Mouse (Mus musculus): ENCODE results near the gene Ccdc50.

The Ccdc50 gene

GRCm38 (mm10) chr16:27395251-27396037 lies 6.8 kb downstream of the Ccdc50 start:
- no peak for DNase-seq (ENCODE audit: low spot score)

DNA sequence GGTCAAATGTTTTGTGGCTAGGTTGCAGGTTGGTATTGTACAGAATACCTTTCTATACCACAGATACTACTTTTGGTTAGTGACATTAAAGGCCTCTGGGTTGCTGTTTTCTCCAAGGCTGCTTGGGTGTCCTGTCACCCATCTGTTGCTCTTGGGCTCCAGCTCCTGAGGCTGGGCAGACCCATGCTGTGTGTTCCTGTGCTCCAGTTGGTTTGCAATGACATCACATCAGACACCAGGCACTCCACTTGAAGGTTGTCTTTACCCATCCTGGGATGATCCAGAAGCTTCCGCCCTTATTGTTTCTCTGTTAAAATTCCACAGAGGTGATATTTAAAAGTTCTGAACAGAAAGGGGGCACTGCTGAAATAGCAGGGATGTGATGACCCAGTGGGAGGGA lies 8.3 kb downstream of the Ccdc50 start:
- no peak for DNase-seq (ENCODE audit: low spot score)

- no peak for DNase-seq (ENCODE audit: low spot score)
Observed at GRCm38 (mm10) chr16:27399026-27399718, 10.5 kb downstream of the Ccdc50 start.

- DNase-seq (ENCODE audit: low spot score), result no peak
Observed at GRCm38 (mm10) chr16:27399719-27400253, 11.1 kb downstream of the Ccdc50 start.

GRCm38 (mm10) chr16:27401579-27401978 lies 12.9 kb downstream of the Ccdc50 start:
- DNase-seq (ENCODE audit: low spot score), result no peak

- no peak for DNase-seq (ENCODE audit: low spot score)
Observed at GRCm38 (mm10) chr16:27404107-27404506, 15.4 kb downstream of the Ccdc50 start.

- no peak for DNase-seq (ENCODE audit: low spot score)
Observed at GRCm38 (mm10) chr16:27416937-27417584, 28.4 kb downstream of the Ccdc50 start.

- no peak for DNase-seq (ENCODE audit: low spot score)
Observed at GRCm38 (mm10) chr16:27417632-27418031, 29.0 kb downstream of the Ccdc50 start.

DNA sequence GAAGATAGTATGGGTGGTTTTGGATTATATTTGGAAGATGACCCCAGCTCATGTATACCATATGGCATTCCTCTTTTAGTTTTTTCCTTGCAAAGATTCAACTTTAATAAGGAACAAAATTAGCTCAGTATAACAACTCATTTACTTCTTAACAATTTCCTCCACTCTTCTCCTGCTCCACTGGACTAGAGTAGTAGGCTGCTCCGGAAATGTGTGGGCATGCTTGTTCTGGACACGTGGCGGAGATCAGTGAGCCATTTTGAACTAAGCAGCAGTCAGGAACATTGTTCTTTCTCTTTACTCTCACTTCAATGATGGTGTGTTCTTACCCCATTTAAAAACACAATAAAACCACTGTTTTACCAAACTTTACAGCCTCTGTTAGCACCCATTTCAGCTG lies 32.3 kb downstream of the Ccdc50 start:
- DNase-seq (ENCODE audit: low spot score), result no peak

GRCm38 (mm10) chr16:27435034-27435433 lies 46.4 kb downstream of the Ccdc50 start:
- no peak for DNase-seq (ENCODE audit: low spot score)

- DNase-seq (ENCODE audit: low spot score), result no peak
Observed at GRCm38 (mm10) chr16:27443941-27444340, 55.3 kb downstream of the Ccdc50 start.

DNA sequence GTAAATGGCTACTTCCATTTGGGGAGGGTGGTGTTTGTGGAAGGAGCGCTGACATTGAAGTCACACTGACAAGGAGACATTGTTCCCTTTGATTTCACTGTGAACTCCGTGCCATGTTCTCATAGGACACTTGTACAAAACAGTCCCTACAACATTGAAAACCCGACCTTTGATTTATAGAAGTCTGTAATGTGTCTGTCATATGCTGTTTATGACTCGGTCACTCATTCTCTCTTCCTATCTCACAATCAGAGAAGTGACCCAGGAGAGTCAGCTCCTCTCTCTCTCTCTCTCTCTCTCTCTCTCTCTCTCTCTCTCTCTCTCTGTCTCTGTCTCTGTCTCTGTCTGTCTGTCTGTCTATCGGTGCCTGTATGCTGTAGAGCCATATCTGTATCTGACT lies 60.7 kb downstream of the Ccdc50 start:
- no peak for DNase-seq (ENCODE audit: low spot score)

- DNase-seq (ENCODE audit: low spot score), result no peak
Observed at GRCm38 (mm10) chr16:27450655-27451054, 62.0 kb downstream of the Ccdc50 start.

GRCm38 (mm10) chr16:27453396-27453795 lies 64.7 kb downstream of the Ccdc50 start:
- DNase-seq (ENCODE audit: low spot score), result no peak

DNA sequence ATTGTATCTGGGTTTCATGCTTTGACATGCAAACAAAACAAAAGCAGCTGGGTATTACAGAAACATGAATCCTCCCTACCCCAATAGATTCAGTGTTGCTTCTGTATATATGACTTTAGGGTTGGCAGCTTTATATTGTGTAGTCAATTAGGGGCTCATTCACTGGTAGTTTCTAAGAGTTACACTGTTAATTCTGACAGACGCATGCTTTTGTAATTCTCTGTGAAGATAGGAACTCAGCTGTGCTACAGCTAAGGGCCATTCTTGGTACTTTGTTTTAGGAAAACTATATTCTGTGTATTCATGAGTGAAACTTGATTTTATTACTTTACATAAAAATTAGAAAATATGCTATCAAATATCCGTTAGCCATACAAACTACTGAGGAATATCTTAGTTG lies 65.2 kb downstream of the Ccdc50 start:
- DNase-seq (ENCODE audit: low spot score), result no peak

GRCm38 (mm10) chr16:27457273-27457672 lies 68.6 kb downstream of the Ccdc50 start:
- peak; percentile 91 for DNase-seq (ENCODE audit: low spot score)

DNA sequence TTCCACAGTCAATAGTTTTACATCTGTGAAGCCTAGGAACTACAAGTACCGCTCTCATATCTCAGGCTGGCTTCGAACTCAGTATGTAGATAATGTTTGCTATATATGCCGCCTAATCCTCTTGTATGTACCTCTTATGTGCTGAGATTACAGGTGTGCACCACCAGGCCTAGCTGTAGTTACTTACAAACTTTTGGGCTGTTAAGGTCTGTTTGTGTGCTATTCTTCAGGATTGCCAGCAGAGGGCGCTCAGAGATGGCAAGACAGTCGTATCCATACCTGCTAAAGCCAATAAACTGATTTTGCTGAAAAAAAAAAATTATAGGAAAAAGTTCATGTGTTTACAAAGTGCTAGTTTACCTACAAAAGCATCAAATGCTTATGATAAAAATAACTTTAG lies 80.1 kb downstream of the Ccdc50 start:
- DNase-seq (ENCODE audit: low spot score), result peak; percentile 66

DNA sequence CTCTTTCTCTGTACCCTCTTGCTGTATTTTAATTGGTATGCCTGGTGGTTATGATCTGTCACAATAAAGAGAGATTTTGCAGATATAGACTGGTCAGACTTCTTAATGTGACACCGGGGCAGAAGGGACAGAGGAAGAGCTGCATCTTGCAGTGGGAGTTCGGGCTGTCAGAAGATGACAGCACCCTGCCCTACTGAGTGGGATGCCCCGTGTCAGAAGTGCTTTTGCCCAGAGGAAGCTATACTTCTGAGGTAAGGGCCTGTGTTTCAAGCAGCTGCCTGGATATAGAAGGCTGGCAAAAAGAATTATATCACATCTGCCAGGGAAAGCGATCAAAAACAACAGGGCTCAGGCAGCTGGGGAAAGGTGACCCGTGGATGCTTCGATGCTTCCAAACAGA lies 82.7 kb downstream of the Ccdc50 start:
- DNase-seq (ENCODE audit: low spot score), result no peak

DNA sequence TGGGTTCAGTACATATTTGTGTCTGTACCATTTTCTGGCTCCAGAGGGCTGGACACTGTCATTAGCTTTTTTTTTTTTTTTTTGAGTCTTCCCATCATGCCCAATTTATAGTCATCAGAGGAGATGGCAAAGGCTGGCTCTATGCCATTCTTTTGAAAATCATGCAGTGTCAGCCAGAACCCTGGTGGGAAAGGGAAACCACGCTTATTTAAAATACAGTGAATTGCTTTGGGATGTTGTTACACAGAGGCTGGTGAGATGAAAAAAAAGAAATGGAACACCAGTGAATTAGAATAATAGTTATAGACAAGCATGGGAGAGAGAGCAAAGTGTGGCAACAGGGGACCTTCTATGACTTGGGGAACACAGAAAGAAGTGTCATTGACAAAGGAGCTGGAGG lies 95.2 kb downstream of the Ccdc50 start:
- DNase-seq (ENCODE audit: low spot score), result no peak

Data from testis, postnatal 10 days (tissue).